Mouse (Mus musculus): ENCODE results near the gene Rln3. TPM values are rescaled to one million over a fixed set of nuclear protein-coding genes. Genes with fewer than 3 reads are reported as not detected.
"Not testable (repeated sequence)": the region's sequence is repeated elsewhere in the genome, so short reads cannot be mapped to it uniquely, and the experiment has no call there.

Gene Rln3
- polyA plus RNA-seq, 1 experiment from 2014 or later = 0.48 TPM

DNA sequence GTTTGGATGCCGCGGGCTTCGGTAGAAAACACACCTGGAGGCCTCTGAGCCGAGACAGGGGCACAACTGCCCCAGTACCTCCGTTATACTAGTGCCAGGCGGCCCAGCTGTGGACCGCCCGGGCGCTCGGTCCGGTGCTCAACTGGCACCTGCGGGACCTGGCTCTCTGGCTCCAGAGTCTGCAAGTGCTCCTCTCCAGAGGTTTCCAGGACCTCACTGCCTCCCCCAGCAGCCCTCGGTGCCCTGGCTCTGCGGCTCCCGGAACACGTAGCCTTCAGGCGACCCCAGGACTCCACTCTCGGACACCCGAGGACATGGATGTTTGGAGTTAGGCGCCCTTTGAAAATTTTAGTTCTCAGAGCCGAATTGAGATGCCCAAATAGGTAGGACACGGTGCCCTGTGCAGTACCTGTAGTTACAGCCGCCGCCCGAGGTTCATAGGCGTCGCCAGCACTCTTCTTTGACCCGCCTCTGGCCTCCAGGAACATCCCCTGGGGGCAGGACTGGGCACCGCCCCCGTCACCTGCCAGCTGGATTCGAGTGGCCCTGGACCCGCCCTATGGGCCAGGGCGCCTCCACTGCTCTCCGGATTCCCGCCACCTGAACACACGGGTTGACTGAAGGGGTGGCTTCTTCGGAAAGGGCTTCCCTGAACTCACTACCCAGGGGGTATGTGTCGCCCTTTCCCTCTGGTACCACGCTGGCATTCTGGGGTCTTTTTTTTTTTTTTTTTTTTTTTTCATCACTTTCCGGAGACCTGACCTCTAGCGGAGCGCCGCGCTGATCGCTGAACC lies 32.9 kb downstream of the Rln3 start, which contains the start of gene 2210011C24Rik:
TSS of gene 2210011C24Rik (minus strand) at position 467 of the 794 bp plus-strand sequence.
- under 1% methylated on average over 45 of the region's 45 CpGs for WGBS
- H3K9me3 ChIP-seq = no peaks in the 10 kb centered on the region
- H3K9ac ChIP-seq = peak within 1 kb of the TSS; percentile 57
- peak; percentile 48 for ATAC-seq (replicated peaks)
- peaks cover 35% of the 10 kb centered on the region for H3K27me3 ChIP-seq (replicated peaks)
- peaks cover 28% of the 10 kb centered on the region for H3K4me1 ChIP-seq
- H3K36me3 ChIP-seq (replicated peaks) = no peaks in the 10 kb centered on the region
- no peak within 1 kb of the TSS for H3K27ac ChIP-seq
- peak within 1 kb of the TSS; percentile 98 for H3K4me2 ChIP-seq
- H3K4me3 ChIP-seq = peak within 1 kb of the TSS; percentile 54

DNA sequence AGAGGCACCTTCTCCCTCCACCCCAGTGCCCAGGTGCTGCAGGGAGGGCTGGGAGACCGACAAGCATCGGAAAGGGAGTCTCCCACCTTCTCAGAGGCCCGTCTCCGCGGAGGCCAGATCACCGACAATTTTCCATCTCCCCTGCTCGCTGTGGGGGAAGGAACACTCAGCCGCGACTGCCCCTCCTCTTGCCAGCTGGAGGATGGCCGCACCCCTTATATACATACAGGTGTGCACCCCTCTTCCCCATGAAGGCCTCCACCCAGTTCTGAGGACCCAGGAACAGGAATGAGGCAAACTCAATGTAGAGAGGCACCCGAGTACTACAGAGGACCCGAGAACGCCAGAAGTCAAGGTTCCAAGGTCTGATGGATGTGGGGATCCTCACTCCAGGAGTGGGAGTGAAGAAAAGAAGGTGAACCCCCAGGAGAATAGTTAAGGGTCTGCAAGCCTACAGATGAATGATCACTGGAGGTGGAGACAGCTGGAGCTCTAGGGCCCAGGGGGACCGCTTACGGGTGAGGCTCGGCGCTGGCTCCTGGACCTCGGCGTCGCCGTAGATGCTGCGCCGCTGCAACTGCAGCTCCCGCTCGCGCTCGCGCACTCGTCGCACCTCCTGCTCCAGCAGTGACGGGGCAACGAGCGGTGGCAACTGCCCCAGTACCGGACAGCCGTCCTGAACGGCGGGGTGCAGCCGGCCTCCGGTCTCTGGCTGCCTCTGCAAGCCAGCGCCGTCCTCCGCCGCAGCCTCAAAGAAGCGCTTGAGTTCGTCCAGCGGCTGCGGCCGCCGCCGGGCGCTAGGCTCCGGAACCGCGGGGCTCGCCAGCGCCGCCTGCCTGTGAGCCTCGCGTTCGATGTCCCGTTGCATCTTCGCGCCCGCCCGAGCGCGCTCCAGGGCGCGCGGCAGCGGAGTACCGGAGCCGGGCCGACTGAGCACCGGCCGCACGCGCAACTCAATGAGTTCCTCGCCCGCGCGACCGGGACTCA lies 33.9 kb downstream of the Rln3 start:
- no peak overlapping the region for H3K27ac ChIP-seq
- H3K4me1 ChIP-seq = peaks cover 28% of the 10 kb centered on the region
- H3K9ac ChIP-seq = peak overlapping the region; percentile 57
- no peaks in the 10 kb centered on the region for H3K9me3 ChIP-seq
- H3K27me3 ChIP-seq (replicated peaks) = peaks cover 35% of the 10 kb centered on the region
- H3K4me3 ChIP-seq = peak overlapping the region; percentile 54
- H3K4me2 ChIP-seq = peak overlapping the region; percentile 98
- H3K36me3 ChIP-seq (replicated peaks) = no peaks in the 10 kb centered on the region
- ATAC-seq (replicated peaks) = peak; percentile 45
- 1% methylated on average over 83 of the region's 83 CpGs for WGBS

DNA sequence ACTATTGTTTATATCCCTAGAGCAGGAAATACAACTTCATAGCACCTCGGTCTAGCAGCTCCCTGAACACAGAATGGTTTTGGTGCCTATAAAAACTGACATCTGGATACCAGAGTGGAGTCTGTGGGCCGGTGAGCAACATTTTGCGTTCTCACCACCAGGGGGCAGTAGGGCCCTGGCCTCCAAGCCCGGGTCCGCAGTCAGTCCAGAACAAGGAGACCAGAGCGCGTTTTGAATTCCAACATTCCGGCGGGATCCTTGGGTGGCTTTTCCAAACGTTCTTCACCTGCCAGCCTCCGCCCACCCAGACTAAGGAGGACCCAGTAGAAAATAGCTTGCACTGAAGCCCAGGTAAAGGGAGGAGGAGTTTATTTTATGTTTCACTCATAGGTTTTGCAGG lies 34.9 kb downstream of the Rln3 start:
- no peak for ATAC-seq (replicated peaks)
- Histone ChIP-seq H3K9ac (no peak overlapping the region), H3K4me2 (peak overlapping the region; percentile 16; the same call in 1 of the 2 replicates), H3K27ac (no peak overlapping the region), H3K4me1 (peaks cover 32% of the 10 kb centered on the region), H3K4me3 (no peak overlapping the region), H3K9me3 (no peaks in the 10 kb centered on the region), H3K27me3 (replicated peaks) (peaks cover 35% of the 10 kb centered on the region), H3K36me3 (replicated peaks) (no peaks in the 10 kb centered on the region)
- under 1% methylated on average over 11 of the region's 11 CpGs for WGBS

- no peaks in the 10 kb centered on the region for H3K9me3 ChIP-seq
- peaks cover 33% of the 10 kb centered on the region for H3K27me3 ChIP-seq (replicated peaks)
- no peak overlapping the region for H3K9ac ChIP-seq
- H3K4me3 ChIP-seq = no peak overlapping the region
- H3K4me2 ChIP-seq = no peak overlapping the region
- WGBS = 34% methylated on average over 7 of the region's 7 CpGs
- no peak for ATAC-seq (replicated peaks)
- H3K4me1 ChIP-seq = peaks cover 40% of the 10 kb centered on the region
- H3K36me3 ChIP-seq (replicated peaks) = no peaks in the 10 kb centered on the region
- H3K27ac ChIP-seq = no peak overlapping the region
These were observed 36.4 kb downstream of the Rln3 start for GRCm38 (mm10) chr8:84008362-84008761.

DNA sequence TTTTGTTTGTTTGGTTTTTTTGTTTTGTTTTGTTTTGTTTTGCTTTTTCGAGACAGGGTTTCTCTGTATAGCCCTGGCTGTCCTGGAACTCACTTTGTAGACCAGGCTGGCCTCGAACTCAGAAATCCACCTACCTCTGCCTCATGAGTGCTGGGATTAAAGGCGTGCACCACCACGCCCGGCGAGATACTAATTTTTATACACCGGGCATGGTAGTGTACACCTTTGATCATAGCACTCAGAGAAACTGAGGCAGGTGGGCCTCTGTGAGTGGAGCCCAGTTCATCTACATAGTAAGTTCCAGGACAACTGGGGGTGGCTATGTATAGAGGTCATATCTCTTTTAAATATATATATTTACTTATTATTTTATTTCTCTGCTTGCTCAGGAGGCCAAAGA lies 39.3 kb downstream of the Rln3 start:
- peaks cover 22% of the 10 kb centered on the region for H3K27me3 ChIP-seq (replicated peaks)
- 94% methylated on average over 7 of the region's 7 CpGs for WGBS
- H3K9me3 ChIP-seq; H3K4me3 ChIP-seq; H3K36me3 ChIP-seq (replicated peaks); H3K4me2 ChIP-seq; H3K9ac ChIP-seq; H3K27ac ChIP-seq; ATAC-seq (replicated peaks): not testable (repeated sequence)
- H3K4me1 ChIP-seq = peaks cover 31% of the 10 kb centered on the region

- Histone ChIP-seq H3K27me3 (replicated peaks) (peaks cover 18% of the 10 kb centered on the region), H3K4me3 (peak overlapping the region; percentile 51), H3K27ac (peak overlapping the region; percentile 64), H3K9ac (peak overlapping the region; percentile 54), H3K36me3 (replicated peaks) (no peaks in the 10 kb centered on the region), H3K4me2 (peak overlapping the region; percentile 95), H3K9me3 (no peaks in the 10 kb centered on the region), H3K4me1 (peaks cover 27% of the 10 kb centered on the region)
- ATAC-seq (replicated peaks) = peak; percentile 87
- under 1% methylated on average over 30 of the region's 30 CpGs for WGBS
These were observed 40.1 kb downstream of the Rln3 start for GRCm38 (mm10) chr8:84004533-84005201.

DNA sequence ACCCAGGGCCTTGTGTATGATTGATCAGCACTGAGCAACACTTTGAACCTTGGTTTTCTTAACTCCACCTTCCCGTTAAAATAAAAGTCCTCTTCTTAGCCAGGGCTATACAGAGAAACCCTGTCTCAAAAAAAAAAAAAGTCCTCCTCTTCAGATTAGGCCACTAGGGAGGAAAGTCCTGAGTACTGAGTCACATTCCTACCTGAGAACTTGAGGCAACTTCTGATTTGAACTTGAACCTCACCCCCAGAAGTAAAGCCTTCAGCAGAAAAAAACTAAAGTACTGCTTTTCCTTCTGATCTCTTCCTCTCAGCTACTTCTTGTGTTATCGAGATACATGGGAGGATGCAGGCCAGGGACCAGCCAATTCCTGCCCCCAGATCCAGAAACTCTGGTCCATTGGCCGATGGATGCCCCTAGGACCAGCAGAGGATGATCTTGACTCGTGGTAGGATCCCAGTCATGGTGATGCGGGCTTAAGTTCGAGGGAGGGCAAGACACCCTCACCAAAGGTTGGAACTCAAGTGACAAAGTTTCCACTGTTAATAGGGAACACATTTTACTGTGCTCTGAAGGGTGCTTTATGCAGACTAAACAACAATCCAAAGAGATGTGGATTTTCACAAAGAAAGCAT lies 41.1 kb downstream of the Rln3 start:
- H3K9me3 ChIP-seq = no peaks in the 10 kb centered on the region
- no peak overlapping the region for H3K27ac ChIP-seq
- peak overlapping the region; percentile 51 for H3K4me3 ChIP-seq
- ATAC-seq (replicated peaks) = no peak
- H3K9ac ChIP-seq = no peak overlapping the region
- H3K36me3 ChIP-seq (replicated peaks) = no peaks in the 10 kb centered on the region
- H3K4me1 ChIP-seq = peaks cover 36% of the 10 kb centered on the region
- 76% methylated on average over 6 of the region's 6 CpGs for WGBS
- H3K27me3 ChIP-seq (replicated peaks) = peaks cover 18% of the 10 kb centered on the region
- H3K4me2 ChIP-seq = peak overlapping the region; percentile 95

DNA sequence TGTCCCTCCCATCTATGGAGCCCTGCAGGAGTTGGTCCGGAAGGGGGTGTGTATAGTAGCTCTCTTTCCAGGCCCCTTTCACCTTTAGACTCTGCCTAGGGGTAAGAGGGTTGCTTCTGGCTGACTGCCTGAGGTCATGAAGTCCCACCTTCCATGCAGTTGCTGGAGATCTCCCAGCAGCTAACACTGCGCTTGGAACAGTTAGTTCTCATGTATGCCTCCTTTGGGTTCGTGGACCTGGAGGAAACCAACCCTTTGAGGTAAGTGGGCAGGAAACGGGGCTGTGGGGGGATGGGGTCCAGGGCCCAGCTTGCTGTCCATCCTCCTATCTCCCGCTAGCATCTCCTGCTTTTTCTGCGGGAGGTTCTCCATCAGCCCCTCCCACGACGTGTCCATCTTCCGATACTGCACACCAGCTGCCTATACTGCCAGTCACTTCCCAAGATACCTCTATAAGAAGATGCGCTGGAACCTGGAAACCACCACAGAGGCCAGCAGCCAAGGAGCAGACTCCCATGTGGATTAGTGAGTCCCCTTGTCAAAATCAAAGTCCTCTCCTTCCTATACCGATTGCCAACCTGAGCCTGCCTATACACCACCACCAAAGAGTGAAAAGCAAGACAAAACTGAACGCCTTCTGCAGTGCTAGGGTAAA lies 41.7 kb downstream of the Rln3 start:
- H3K4me2 ChIP-seq = no peak overlapping the region
- 54% methylated on average over 12 of the region's 12 CpGs for WGBS

DNA sequence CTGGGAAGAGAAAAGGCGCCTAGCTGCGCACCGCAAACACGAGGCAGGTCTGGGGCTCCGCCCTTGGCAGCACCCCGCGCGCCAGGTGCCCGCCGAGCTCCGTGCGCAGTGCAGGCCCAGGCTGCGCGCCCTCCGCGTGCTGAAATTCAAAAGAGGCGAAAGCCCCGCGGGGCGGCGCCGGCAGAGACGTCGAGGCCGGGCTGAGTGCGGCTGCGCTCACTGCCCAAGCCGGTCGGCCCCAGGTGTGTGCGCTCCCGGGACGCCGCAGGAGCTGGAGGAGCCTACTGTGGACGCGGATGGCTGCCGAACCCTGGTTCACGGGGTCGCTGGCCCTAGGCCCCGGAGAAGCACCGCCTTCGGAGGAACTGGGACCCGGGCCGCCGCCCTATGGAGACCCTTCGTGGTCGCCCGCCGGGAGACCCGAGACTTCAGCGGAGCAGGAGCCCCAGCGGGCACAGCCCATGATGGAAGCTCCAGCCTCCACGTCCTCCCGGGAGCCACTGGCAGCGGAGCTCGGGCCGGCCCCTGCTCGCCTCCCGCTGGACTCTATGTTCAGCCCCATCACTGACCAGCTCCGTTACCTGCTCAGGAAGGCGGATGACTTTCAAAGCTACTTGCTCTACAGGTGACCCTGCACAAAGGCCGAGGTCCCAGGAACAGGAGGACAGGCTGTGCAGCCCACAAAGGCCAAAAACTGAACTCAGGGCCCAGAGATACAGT lies 43.4 kb downstream of the Rln3 start, which contains the start of gene 1700067K01Rik:
TSS of gene 1700067K01Rik (plus strand) at position 222 of the 720 bp plus-strand sequence.
- Histone ChIP-seq H3K27me3 (replicated peaks) (peaks cover 18% of the 10 kb centered on the region), H3K4me3 (0 out of 2 replicates have a peak within 1 kb of the TSS, but pooled peaks have one; percentile 0), H3K36me3 (replicated peaks) (no peaks in the 10 kb centered on the region), H3K9me3 (no peaks in the 10 kb centered on the region), H3K4me2 (peak within 1 kb of the TSS; percentile 23; the same call in 1 of the 2 replicates), H3K4me1 (peaks cover 43% of the 10 kb centered on the region), H3K27ac (no peak within 1 kb of the TSS), H3K9ac (no peak within 1 kb of the TSS)
- no peak for ATAC-seq (replicated peaks)
- 22% methylated on average over 61 of the region's 61 CpGs for WGBS

More for the DNA sequence above, 41.7 kb downstream of the Rln3 start:
- no peaks in the 10 kb centered on the region for H3K9me3 ChIP-seq
- no peaks in the 10 kb centered on the region for H3K36me3 ChIP-seq (replicated peaks)
- H3K27ac ChIP-seq = no peak overlapping the region
- H3K4me3 ChIP-seq = no peak overlapping the region
- H3K9ac ChIP-seq = no peak overlapping the region
- no peak for ATAC-seq (replicated peaks)
- peaks cover 18% of the 10 kb centered on the region for H3K27me3 ChIP-seq (replicated peaks)
- peaks cover 40% of the 10 kb centered on the region for H3K4me1 ChIP-seq

GRCm38 (mm10) chr8:83999825-84000224 lies 45.0 kb downstream of the Rln3 start:
- Histone ChIP-seq H3K4me1 (peaks cover 42% of the 10 kb centered on the region), H3K36me3 (replicated peaks) (peaks cover 4% of the 10 kb centered on the region; the same call in 1 of the 2 replicates), H3K9me3 (no peaks in the 10 kb centered on the region), H3K27me3 (replicated peaks) (peaks cover 18% of the 10 kb centered on the region), H3K27ac (no peak overlapping the region), H3K9ac (no peak overlapping the region), H3K4me2 (no peak overlapping the region), H3K4me3 (no peak overlapping the region)
- WGBS = 89% methylated on average over 2 of the region's 2 CpGs
- ATAC-seq (replicated peaks) = no peak
